In genomic region chr17:85087591-85087990, GRCm38 (mm10) we compare ENCODE assay signal across 14 mouse cellular contexts. TPM values are rescaled to one million over a fixed set of nuclear protein-coding genes. Genes with fewer than 3 reads are reported as not detected.
DNase-seq lines count a peak whose midpoint lies in the region; ATAC-seq and TF ChIP-seq lines count a peak whose summit lies in the region.
"Had no signal": no experiment of that assay in that cellular context is flagged by ENCODE, and none has a peak within 500 bp of the region (broad histone marks: within the 10 kb centered on the region; RNA-seq: fewer than 3 reads in every experiment).

No protein-coding gene starts in this region.

- no peak overlapping the region for H3K4me2 ChIP-seq in heart, embryonic 11.5 days
- H3K4me2 ChIP-seq: liver, embryonic 11.5 days; neural tube, embryonic 12.5 days had no signal

- TF ChIP-seq POLR2A in heart, adult 2 months (IDR thresholded peaks at IDR 0.05; ENCODE audit: insufficient read depth, low read depth, low read length), result peak; percentile 28; the same call in 1 of the 2 replicates

- WGBS in heart, adult 2 months, result 64% methylated on average over 5 of the region's 5 CpGs
- 64% methylated on average over 5 of the region's 5 CpGs for WGBS in heart, embryonic 11.5 days (ENCODE audit: insufficient replicate concordance)

- intact Hi-C loops in heart, adult 2 months (cut with DNase I), result no loop called here

- 0 out of 2 replicates have a peak, but pooled peaks have one; percentile 34 for TF ChIP-seq EP300 in heart, adult 2 months (IDR thresholded peaks at IDR 0.05; ENCODE audit: insufficient read depth, low read depth, low read length)

- TF ChIP-seq CTCF in heart, adult 2 months (IDR thresholded peaks at IDR 0.05), result no peak

- H3K4me1 ChIP-seq in heart, adult 2 months (ENCODE audit: control insufficient read depth, insufficient read depth, low read length), result peaks cover 4% of the 10 kb centered on the region; the same call in 1 of the 2 replicates
- peaks cover 8% of the 10 kb centered on the region for H3K4me1 ChIP-seq in heart, embryonic 11.5 days (ENCODE audit: control insufficient read depth, insufficient read depth, low read length)

- H3K79me2 ChIP-seq in heart, adult 2 months (replicated peaks; ENCODE audit: control insufficient read depth, insufficient read depth, low read length), result no peaks in the 10 kb centered on the region

- DNase-seq in heart, adult 2 months, result peak in 1 of 2 experiments; percentile 57
- peak; percentile 79 for DNase-seq in cerebellum, adult 9-11 months
- DNase-seq in heart, adult 8-10 months (ENCODE audit: low spot score), result peak; percentile 49
- peak; percentile 45 for DNase-seq in heart, postnatal 4 days
- no peak for DNase-seq in yolk sac, embryonic 10.5 days (ENCODE audit: low spot score)
- no peak for DNase-seq in layer of hippocampus, adult 18-20 months (ENCODE audit: low spot score in 2 of 2)
- DNase-seq: kidney, adult 11 months; kidney, postnatal 36 days; lung, postnatal 10 days; midbrain, embryonic 14.5 days had no signal

- H3K4me3 ChIP-seq in heart, adult 2 months, result 0 out of 2 replicates have a peak overlapping the region, but pooled peaks have one; percentile 8
- H3K4me3 ChIP-seq in heart, embryonic 11.5 days (ENCODE audit: low read depth, low read length), result no peak overlapping the region
- H3K4me3 ChIP-seq: erythroblast, embryonic 14.5 days; neural tube, embryonic 12.5 days had no signal

- H3K36me3 ChIP-seq in heart, adult 2 months (ENCODE audit: control insufficient read depth, insufficient read depth, low read length), result peaks cover 3% of the 10 kb centered on the region
- H3K36me3 ChIP-seq in heart, embryonic 11.5 days (ENCODE audit: control insufficient read depth, insufficient read depth, low read length), result no peaks in the 10 kb centered on the region

- no peaks in the 10 kb centered on the region for H3K9me3 ChIP-seq in heart, embryonic 11.5 days (replicated peaks; ENCODE audit: control insufficient read depth, low read length)
- H3K9me3 ChIP-seq: neural tube, embryonic 12.5 days had no signal

- no peaks in the 10 kb centered on the region for H3K27me3 ChIP-seq in heart, adult 2 months (ENCODE audit: control insufficient read depth, insufficient read depth, low read length)
- H3K27me3 ChIP-seq in heart, embryonic 11.5 days (ENCODE audit: control insufficient read depth, insufficient read depth, low read length), result no peaks in the 10 kb centered on the region
- H3K27me3 ChIP-seq: neural tube, embryonic 12.5 days had no signal

- no peak overlapping the region for H3K9ac ChIP-seq in heart, adult 2 months (ENCODE audit: low read depth, low read length)
- H3K9ac ChIP-seq in heart, embryonic 11.5 days (ENCODE audit: low read depth, low read length), result no peak overlapping the region
- H3K9ac ChIP-seq: neural tube, embryonic 12.5 days had no signal

- H3K27ac ChIP-seq in heart, adult 2 months, result peak overlapping the region; percentile 75
- no peak overlapping the region for H3K27ac ChIP-seq in heart, embryonic 11.5 days (ENCODE audit: low read depth, low read length)
- H3K27ac ChIP-seq: neural tube, embryonic 12.5 days had no signal

- ATAC-seq in heart, embryonic 11.5 days (replicated peaks; ENCODE audit: insufficient number of reproducible peaks, low FRiP score, low TSS enrichment), result no peak

RNA-seq across cellular contexts. Expression of gene Prepl, which starts 2.5 kb away (rescaled TPM):
- 100 to 1,000 TPM; 122 to 142 TPM for total RNA-seq in heart, adult 2 months (2021)
- polyA plus RNA-seq in heart, adult 2 months (2012; rRNA removed), result 36.1 and 86.5 TPM in 2 replicates
- 27.1 and 32.5 TPM in 2 replicates for polyA plus RNA-seq in heart, embryonic 11.5 days (2014; fragmentation: Nextera tagmentation; extraction: Ambion mirVana)
- total RNA-seq in heart, adult 8-10 months (2022), result 100 to 1,000 TPM; 103 to 130 (median 122) TPM
- total RNA-seq in heart, postnatal 4 days (2021), result 100 to 1,000 TPM; 117 to 118 TPM
- total RNA-seq in layer of hippocampus, adult 18-20 months (2021), result 100 to 1,000 TPM; 369 to 376 TPM

RNA-seq across cellular contexts. Expression of gene Camkmt, which starts 2.8 kb away (rescaled TPM):
- total RNA-seq in heart, adult 2 months (2021), result 1 to 10 TPM; 3.5 to 4.2 TPM
- polyA plus RNA-seq in heart, adult 2 months (2012; rRNA removed), result 1.1 and 1.2 TPM in 2 replicates
- 7.0 TPM in 2 replicates for polyA plus RNA-seq in heart, embryonic 11.5 days (2014; fragmentation: Nextera tagmentation; extraction: Ambion mirVana)
- 1 to 10 TPM; 2.8 to 4.1 (median 3.2) TPM for total RNA-seq in heart, adult 8-10 months (2022)
- 1 to 10 TPM; 4.1 to 5.3 TPM for total RNA-seq in heart, postnatal 4 days (2021)
- total RNA-seq in layer of hippocampus, adult 18-20 months (2021), result 10 to 100 TPM; 11.5 to 14.7 TPM

RNA-seq across cellular contexts. Expression of gene Slc3a1, which starts 59.4 kb away (rescaled TPM):
- total RNA-seq in heart, adult 2 months (2021), result under 1 TPM; 0.16 to 0.23 TPM
- polyA plus RNA-seq in heart, adult 2 months (2012; rRNA removed), result 0.16 TPM in 1 of 2 replicates, not detected in the other
- polyA plus RNA-seq in heart, embryonic 11.5 days (2014; fragmentation: Nextera tagmentation; extraction: Ambion mirVana), result 0.17 TPM in 1 of 2 replicates, not detected in the other
- total RNA-seq in heart, adult 8-10 months (2022), result under 1 TPM in 3 of 4 experiments, not detected in 1; 0.12 to 0.31 (median 0.14) TPM
- total RNA-seq in heart, postnatal 4 days (2021), result under 1 TPM; 0.16 to 0.26 TPM
- under 1 TPM in 1 of 2 experiments, not detected in 1; 0.27 TPM for total RNA-seq in layer of hippocampus, adult 18-20 months (2021)
- polyA plus RNA-seq: erythroblast, embryonic 14.5 days had no signal

Comparison
In these comparisons a context has a peak if more than half of its experiments do, and no peak if none do; other contexts are left out.
1. DNase-seq: peak in cerebellum, adult 9-11 months (single experiment), heart, adult 8-10 months (single experiment) and heart, postnatal 4 days (single experiment); none in yolk sac, embryonic 10.5 days (single experiment) and layer of hippocampus, adult 18-20 months (0 of 2).